Mouse (Mus musculus): ENCODE results near the gene Usp29. TPM values are rescaled to one million over a fixed set of nuclear protein-coding genes. Genes with fewer than 3 reads are reported as not detected.

Gene Usp29
- total and polyA plus RNA-seq, 3 experiments, result not detected

DNA sequence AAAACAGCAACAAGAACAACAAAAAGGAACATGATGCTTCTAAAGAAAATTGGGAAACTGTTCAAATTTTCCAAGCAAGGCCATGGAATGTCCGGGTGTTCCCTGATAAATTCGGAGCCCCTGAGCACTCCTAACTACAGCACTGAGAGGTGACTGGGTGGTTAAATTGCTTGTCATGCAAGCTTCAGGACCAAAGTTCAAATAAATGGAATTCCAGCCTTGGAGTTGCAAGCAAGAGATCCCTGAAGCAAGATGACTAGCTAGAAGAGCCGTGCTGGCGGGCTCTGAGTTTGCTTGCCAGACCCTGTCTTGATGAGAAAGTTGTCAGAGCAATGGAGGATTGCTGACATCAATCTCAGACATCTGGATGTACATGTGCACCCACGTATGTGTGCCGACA lies 71.3 kb downstream of the Usp29 start:
- H3K9ac ChIP-seq (ENCODE audit: insufficient read depth, low read depth), result no peak overlapping the region
- H3K36me3 ChIP-seq (replicated peaks in 1 of 2; ENCODE audit: control insufficient read depth in 1 of 2, insufficient read depth in 1 of 2, low read length in 1 of 2), result no peaks in the 10 kb centered on the region
- H3K4me3 ChIP-seq (replicated peaks in 1 of 3; ENCODE audit: low read depth in 2 of 3, low read length in 2 of 3, poor library complexity in 1 of 3), result no peak overlapping the region
- H3K27ac ChIP-seq (ENCODE audit: insufficient read depth, low read depth), result no peak overlapping the region
- H3K9me3 ChIP-seq (replicated peaks; ENCODE audit: low read length), result peaks cover 54% of the 10 kb centered on the region
- no peak overlapping the region for H3K4me2 ChIP-seq (ENCODE audit: insufficient read depth, low read depth, poor library complexity, severe bottlenecking)
- no peaks in the 10 kb centered on the region for H3K4me1 ChIP-seq (ENCODE audit: control insufficient read depth in 1 of 2, insufficient read depth in 2 of 2)
- dilution Hi-C loops (cut with MboI; ENCODE audit: extremely low pct_ligation_motif_present, extremely low pct_unique_long_range_greater_than_20kb, low sequenced_read_pairs), result no loop called here
- H3K27me3 ChIP-seq (replicated peaks), result no peaks in the 10 kb centered on the region
- in situ Hi-C loops (cut with MboI; ENCODE audit: low pct_ligation_motif_present, low pct_unique_long_range_greater_than_20kb, low sequenced_read_pairs), result no loop called here
- no peak for DNase-seq (ENCODE audit: extremely low read depth)
- TF ChIP-seq MXI1 (IDR thresholded peaks at IDR 0.05; ENCODE audit: low read depth, low read length), result no peak
- TF ChIP-seq HCFC1 (IDR thresholded peaks at IDR 0.05; ENCODE audit: low read depth, low read length), result no peak
- TF ChIP-seq RAD21 (IDR thresholded peaks at IDR 0.05; ENCODE audit: low read depth, low read length), result no peak
- no peak for TF ChIP-seq SIN3A (IDR thresholded peaks at IDR 0.05; ENCODE audit: low read length)
- TF ChIP-seq TBP (conservative IDR thresholded peaks at IDR 0.05; ENCODE audit: low read depth, low read length), result no peak
- no peak for TF ChIP-seq ZMIZ1 (IDR thresholded peaks at IDR 0.05; ENCODE audit: low read depth, low read length)
- no peak for TF ChIP-seq UBTF (IDR thresholded peaks at IDR 0.05; ENCODE audit: low read depth, low read length)
- TF ChIP-seq BHLHE40 (IDR thresholded peaks at IDR 0.05; ENCODE audit: low read depth, low read length), result no peak
- no peak for TF ChIP-seq GABPA (IDR thresholded peaks at IDR 0.05; ENCODE audit: insufficient replicate concordance, low read depth, low read length)
- TF ChIP-seq ZC3H11A (IDR thresholded peaks at IDR 0.05; ENCODE audit: low read depth, low read length), result no peak
- TF ChIP-seq TCF12 (IDR thresholded peaks at IDR 0.05; ENCODE audit: low read depth, low read length), result no peak
- no peak for TF ChIP-seq PAX5 (IDR thresholded peaks at IDR 0.05; ENCODE audit: low read length)
- TF ChIP-seq ETS1 (conservative IDR thresholded peaks at IDR 0.05; ENCODE audit: low read depth, low read length), result no peak
- no peak for TF ChIP-seq USF1 (IDR thresholded peaks at IDR 0.05; ENCODE audit: low read depth, low read length)
- H3K79me2 ChIP-seq (replicated peaks; ENCODE audit: control insufficient read depth, extremely low read depth, insufficient read depth, poor library complexity, severe bottlenecking), result no peaks in the 10 kb centered on the region

- Histone ChIP-seq H3K4me3 (replicated peaks in 1 of 3; ENCODE audit: low read depth in 2 of 3, low read length in 2 of 3, poor library complexity in 1 of 3) (no peak overlapping the region), H3K4me2 (ENCODE audit: insufficient read depth, low read depth, poor library complexity, severe bottlenecking) (no peak overlapping the region), H3K27ac (ENCODE audit: insufficient read depth, low read depth) (no peak overlapping the region), H3K27me3 (replicated peaks) (no peaks in the 10 kb centered on the region), H3K36me3 (replicated peaks in 1 of 2; ENCODE audit: control insufficient read depth in 1 of 2, insufficient read depth in 1 of 2, low read length in 1 of 2) (no peaks in the 10 kb centered on the region), H3K4me1 (ENCODE audit: control insufficient read depth in 1 of 2, insufficient read depth in 2 of 2) (no peaks in the 10 kb centered on the region), H3K79me2 (replicated peaks; ENCODE audit: control insufficient read depth, extremely low read depth, insufficient read depth, poor library complexity, severe bottlenecking) (no peaks in the 10 kb centered on the region), H3K9me3 (replicated peaks; ENCODE audit: low read length) (peaks cover 38% of the 10 kb centered on the region), H3K9ac (ENCODE audit: insufficient read depth, low read depth) (no peak overlapping the region)
- in situ Hi-C loops (cut with MboI; ENCODE audit: low pct_ligation_motif_present, low pct_unique_long_range_greater_than_20kb, low sequenced_read_pairs) (no loop called here), dilution Hi-C loops (cut with MboI; ENCODE audit: extremely low pct_ligation_motif_present, extremely low pct_unique_long_range_greater_than_20kb, low sequenced_read_pairs) (no loop called here)
- DNase-seq (ENCODE audit: extremely low read depth), result no peak
- TF ChIP-seq HCFC1 (IDR thresholded peaks at IDR 0.05; ENCODE audit: low read depth, low read length), result no peak
- TF ChIP-seq SMC3 (IDR thresholded peaks at IDR 0.05; ENCODE audit: low read depth, low read length), result no peak
- TF ChIP-seq JUN (IDR thresholded peaks at IDR 0.05; ENCODE audit: insufficient read depth, low read depth, low read length), result no peak
- no peak for TF ChIP-seq MAZ (IDR thresholded peaks at IDR 0.05; ENCODE audit: low read depth, low read length)
- TF ChIP-seq CHD2 (IDR thresholded peaks at IDR 0.05; ENCODE audit: low read length), result no peak
- no peak for TF ChIP-seq GABPA (IDR thresholded peaks at IDR 0.05; ENCODE audit: insufficient replicate concordance, low read depth, low read length)
Measured at GRCm38 (mm10) chr7:6810556-6810955, 80.2 kb downstream of the Usp29 start.

Data from CH12.LX (cell line).